Mouse (Mus musculus) thymus, postnatal 36 days (tissue): Measurements from ENCODE around the gene Zmiz1.

ENCODE experiments used
- DNase-seq, 2 experiments: peaks; one replicate each; pipeline ENCODE4 v3.0.0; 2022; ENCODE audit warnings: mixed read lengths in 2 of 2

The Zmiz1 gene

DNA sequence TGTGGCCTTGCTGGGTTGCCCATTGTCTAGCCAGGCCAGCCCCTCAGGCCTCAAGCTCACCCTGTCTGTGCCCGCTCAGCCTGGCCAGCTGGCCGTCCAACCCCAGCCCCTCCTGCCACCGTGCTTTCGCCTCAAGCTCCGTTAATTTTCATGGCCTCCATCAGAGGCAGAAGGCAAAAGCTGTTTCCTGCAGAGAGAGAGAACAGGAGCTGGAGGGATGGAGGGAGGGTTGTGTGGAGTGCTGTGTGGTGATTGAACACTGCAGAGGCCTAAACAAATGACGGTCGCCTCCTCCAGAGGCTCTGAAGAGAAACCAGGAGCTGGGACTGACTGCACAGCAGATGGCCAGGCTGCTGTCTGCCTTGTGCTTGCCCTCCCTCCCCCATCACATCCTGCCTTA is 164.7 kb downstream of the Zmiz1 start:
- DNase-seq = no peak

DNA sequence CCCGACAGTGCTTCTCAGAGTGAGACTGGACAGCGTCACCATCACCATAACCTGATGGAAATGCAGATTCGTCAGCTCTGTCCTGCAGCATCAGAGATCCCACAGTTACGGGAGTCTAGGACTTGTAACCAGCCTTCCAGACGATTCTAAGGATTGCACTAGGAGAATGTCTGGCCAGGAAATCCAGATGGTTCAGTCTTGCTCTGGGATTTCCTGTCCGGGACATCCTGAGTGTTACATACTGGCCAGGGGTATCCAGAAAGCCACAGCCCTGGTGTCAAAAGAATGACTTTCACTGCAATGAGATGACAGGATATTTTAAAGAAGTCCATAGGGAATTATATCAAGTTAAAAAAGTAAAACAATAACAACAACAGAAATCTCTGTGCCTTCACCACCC is 165.7 kb downstream of the Zmiz1 start:
- DNase-seq = no peak

DNA sequence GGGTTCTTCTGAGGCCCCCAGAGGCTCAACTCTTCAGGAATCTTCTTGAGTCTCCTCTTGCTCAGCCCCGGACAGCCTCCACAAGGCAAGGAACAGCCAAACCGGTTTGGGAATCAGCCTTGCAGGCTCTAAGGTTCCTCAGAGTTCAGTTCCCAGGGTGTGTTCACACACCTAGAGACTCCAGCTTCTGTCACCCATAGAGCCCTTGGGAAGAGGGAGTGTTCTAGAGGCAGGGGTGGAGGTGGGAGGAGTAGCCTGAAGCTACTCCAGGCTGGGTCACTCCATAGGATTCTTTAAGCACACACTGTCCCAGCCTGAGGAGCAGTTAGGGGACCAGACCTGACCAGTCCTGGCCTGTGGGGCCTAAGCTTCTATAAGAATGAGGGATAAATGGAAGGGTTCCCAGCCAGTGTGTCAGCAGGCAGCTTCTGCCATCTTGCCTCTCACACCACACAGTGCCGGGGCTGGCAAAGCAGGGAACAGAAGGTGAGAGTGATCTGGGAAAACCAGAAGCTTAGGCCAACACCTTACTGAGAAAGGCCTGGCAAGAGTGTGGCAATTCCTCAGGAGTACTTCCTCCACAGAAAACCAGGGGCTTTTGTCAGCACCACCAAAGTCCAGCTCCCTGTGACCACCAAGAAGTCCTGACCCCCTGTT is 168.7 kb downstream of the Zmiz1 start:
- no peak for DNase-seq

DNA sequence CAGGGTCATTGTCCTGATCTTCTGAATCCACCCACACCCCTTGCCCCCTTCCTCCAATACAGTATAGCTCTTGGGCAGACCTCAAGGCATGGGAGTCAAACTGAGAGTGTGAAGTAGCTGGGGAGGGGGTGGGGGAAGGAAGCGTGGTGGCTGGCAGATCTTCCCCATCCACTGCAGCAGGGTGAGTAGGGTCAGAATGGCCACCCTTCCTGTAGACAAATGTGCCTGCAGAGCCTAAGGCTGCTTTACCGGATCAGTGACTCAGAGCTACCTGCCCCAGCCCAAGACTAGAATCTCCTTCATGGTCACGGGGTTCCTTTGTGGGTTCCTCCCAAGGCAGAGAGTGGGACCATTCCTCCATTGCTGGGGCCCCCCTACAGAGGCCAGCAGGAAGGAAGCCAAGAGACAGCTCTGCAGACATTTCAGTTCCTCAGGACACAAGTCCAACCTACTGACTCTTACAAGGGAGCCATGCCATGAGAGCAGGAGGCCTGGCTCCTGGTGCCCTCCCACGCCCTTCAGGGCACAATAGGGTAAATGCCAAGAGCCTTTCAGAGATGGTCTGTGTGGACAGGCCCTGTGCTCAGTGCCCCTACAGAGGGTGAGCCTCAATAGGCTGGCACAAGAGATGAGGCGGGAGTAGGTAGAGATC is 169.6 kb downstream of the Zmiz1 start:
- no peak for DNase-seq

DNA sequence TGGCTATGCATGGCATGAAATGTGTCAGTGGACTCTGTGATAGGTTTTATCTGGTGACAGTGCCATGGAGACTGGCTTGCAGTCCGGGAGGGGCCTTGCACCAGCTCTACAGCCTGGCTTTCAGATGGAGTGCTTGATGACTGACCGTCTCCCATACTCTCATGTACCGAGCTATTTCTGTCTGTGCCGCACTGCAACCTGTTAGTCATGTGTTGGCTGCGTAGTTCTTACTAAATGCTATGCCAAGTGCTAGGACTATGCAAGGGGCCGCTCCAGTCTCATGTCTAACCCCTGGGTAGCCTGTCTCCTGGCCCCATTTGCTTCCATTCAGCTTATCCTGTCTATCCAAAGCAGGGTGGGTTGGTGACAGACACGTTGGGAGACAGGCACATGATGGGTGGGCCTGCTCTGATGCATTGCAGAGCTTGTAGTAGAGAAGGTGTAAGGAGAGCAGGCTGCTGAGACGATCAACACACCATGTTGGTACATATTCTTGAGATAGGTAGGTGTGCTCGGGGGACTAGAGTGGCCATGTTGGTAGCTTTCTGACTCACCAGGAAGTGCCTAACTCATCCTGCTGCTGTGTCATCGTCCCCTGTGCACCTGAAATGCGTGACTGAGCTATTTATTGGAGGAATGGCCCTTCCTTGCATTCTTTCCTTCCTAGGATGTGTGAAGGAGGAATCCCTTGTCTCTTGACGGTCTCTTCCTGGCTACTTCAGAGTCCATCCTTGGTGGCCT is 171.1 kb downstream of the Zmiz1 start:
- no peak for DNase-seq

DNA sequence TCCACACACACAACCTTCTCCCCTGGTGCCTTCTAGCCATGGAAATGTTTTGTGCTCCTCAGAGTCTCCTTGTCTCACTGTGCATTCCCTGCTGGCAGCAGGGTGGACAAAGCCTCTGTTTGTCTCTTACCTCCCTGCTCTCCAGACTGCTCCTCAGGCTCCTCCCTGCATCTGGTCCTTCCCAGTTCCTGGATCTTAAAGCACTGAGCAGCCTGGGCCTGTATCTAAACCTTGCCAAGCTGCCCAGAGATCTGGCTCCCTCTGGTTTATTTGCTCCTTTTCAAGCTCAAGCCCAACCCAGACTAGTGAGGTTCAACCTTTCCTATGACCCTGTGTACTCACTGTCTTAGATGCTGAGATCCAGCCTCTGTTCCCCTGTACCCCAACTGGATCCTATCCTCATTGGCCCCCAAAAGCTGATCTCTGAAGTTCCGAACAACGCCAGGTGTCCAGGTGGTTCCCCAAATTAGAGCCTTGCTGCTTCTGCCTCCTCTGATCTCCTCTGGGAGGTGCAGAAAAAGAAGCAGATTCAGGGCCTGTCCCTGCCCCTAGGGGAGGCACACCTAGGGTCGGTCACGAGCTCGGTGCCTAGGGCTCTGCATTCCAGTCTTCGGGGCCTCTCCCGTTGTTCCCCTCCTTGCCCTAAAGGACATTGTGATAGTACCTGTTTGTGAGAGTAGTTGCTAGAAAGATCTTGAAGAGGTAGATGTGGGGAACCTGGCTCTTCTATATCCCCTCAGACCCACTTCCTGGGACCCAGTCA is 171.8 kb downstream of the Zmiz1 start:
- no peak for DNase-seq

DNA sequence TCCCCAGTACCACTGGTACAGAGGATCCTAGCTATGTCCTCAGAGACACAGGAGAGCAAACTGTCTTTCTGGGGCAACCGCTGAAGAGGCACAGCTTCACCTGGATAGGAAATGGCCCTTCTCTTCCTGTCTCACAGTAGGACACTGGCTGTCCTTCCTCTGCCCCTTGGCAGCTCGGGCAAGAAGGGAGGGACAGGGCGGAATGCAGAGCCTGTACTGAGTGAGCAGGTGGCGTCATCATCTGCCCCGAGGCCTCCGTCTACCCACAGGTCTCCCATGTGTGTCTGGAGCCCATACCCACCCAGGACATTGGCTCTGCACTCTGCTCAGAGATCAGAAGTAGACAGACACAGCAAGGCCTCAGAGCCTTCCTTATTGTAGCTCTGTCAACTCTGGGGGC is 172.5 kb downstream of the Zmiz1 start:
- DNase-seq = no peak

DNA sequence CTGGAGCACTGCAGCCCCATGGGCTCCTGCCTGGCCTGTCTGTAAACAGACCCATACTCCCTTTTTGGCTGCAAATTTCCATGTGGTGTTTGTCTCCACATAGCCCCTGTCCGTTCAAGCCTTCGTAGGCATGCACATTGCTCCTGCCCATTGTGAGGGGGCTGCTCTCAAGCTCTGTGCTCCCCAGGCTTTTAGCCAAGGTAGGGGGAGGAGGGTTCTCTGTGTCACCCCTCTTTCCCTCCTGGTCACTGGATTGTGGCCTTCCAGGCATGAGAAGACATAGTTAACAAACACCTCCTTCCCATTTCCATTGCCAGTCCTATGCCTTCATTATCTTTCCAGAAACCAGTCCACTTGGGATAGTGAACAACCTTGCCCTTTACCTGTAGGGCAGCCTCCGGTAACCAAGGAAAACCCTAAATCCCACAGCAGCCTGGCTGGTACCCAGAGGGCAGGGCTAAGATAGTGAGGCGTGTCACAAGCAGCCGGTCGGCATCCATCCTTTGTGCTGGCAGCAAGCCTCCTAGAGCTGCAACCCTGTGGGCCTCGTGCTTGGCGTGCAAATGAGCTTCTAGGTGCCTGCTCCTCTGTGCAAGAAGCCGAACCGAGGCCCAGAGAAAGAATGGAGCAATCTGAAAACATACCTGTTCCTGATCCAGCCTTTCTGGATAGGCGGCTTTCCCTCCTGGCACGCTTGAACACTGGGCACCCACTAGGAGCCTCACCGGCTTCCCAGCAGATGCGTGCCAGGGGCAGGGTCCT is 174.7 kb downstream of the Zmiz1 start:
- DNase-seq = no peak

DNA sequence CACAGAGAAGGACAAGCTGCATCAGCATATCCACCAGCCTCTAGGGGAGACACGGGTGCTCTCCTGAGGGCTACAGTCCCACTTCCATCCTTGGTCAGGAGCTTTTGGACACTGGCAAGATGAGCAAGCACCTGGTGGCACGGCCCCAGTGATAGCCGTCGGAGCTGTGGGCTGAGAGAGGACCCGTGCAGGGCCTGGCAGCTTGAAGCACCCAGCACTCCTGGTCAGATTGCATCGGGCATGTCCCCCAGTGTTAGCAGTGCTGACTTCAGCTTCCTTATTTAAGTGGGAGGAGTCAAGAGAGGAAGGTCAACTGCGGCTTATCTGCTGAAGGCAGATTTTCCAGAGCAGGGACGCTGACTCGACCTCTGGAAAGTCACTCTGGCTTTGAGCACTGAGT is 175.3 kb downstream of the Zmiz1 start:
- no peak for DNase-seq

DNA sequence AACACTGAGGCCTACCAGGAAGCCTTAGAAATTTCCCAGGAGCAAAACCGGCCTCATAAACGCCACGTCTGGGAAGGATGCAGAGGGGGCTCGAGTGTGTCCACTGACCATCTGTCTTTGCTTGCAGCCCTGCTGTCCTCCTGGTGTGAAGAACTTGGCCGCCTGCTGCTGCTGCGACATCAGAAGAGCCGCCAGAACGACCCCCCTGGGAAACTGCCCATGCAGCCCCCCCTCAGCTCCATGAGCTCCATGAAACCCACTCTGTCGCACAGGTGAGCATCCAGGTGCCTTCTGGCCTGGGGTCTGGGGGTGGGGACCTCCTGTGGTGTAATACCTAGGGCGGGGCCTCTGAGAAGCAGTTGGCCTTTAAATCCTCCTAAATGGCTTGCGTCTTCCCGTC is 176.8 kb downstream of the Zmiz1 start:
- no peak for DNase-seq

DNA sequence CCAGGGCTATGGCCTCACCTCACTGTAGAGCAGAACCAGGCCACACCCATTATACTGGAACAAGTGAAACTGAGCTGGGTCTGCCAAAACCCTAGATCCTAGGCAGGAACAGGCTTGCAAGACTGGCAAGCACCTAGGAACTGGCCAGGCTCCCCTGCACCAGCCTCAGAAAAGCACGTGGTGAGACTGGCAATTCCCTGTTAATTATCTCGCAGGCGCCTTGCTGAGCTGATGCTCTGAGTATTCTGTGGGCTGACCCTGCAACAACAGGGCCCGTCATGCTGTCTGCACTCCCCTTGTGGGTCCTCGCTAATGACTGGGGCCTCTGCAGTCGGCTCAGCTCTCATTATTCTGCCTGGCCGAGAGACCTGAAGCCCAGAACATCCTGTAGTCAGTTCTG is 177.3 kb downstream of the Zmiz1 start:
- no peak for DNase-seq

DNA sequence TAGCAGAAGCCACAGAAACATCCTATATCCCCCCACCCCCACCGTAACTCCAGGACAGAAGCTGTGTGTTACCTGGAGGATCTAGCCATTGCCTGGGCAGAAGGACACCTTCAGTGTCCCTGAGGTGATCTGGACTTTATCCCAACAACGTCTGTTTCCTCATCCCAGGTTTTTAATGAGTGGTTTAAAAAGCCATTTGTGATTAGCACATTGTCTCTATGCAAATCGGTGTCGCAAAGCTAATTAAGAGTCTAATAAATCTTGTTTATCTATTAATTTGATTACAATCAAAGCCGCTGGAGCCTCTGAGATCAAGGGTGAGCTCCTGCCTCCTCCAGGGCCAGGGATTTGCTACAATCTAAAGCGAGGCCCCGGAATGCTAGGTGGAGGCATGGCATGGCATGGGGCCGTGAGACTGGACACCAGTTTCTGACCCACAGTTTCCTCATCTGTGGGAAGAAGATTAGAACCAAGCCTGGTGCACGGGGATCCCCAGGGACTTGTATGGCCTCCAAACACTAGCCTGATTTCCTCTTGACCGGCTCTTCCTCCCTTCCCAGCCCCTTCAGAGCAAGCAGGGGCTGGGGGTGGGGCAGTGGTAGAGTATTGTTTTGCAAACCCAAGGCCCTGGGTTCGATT is 180.3 kb downstream of the Zmiz1 start:
- no peak for DNase-seq

DNA sequence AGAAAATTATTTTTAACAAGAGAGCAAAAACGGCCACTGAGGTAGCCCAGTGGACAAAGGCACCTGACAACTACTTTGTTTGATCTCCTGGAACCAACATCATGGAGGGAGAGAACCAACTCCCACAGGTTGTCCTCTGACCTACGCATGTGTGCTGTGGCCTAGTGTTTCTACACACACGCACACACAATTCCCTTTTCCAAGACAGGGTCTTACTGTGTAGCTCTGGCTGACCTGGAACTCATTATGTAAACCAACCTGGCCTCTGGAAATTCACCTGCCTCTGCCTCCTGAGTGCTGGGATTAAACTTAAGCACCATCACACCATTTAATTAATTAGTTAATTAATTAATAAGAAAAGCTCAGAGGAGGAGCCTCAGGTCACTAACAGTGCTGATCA is 181.0 kb downstream of the Zmiz1 start:
- no peak for DNase-seq

DNA sequence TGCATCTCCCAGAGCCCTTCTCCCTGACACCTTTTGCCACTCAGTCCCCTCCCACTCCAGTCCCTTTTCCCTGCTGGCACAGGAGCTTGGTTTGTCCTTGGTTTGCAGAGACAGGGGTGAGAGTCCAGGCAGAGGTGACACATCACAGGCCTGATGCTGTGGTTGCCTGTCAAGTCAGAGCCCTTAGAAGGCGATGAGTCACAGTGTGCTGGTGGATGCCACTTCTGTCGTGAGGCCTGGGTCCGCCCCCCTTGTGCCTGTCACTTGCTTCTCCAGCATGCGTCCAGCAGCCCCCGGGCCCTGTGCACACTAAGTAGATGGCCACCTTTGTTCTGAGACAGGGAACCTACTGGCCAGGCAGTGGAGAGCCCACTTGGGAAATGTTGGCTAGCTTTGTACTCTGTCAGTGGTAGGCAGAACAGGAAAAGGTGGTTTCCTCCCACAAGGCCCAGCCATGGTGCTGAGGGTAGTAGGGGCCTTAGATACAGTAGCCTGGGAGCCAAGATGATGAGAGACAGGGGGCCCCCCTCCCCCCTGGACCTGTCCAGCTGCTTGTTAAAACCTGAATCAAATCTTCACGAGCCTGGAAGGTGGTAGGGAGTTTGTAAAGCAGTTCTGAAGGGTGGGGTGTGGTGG is 181.6 kb downstream of the Zmiz1 start:
- no peak for DNase-seq

DNA sequence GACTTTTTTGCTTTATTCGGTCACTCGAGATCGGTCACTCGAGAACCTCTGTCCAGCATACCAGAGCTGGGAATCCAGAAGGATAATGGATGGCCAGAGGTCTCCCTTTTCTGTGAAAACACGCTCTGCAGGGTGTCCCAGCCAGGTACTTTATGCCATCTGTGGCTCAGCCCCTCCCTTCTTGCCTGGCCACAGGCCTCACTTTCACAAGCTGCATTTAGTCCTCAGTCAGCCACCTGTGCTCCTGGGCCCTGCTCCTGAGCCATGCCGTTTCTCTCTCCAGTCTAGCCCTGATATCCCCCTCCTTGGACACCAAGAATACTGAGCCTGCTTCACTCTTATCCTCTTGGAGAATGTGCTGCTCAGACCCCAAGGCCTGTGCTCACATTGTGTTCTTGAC is 182.1 kb downstream of the Zmiz1 start:
- DNase-seq = no peak

DNA sequence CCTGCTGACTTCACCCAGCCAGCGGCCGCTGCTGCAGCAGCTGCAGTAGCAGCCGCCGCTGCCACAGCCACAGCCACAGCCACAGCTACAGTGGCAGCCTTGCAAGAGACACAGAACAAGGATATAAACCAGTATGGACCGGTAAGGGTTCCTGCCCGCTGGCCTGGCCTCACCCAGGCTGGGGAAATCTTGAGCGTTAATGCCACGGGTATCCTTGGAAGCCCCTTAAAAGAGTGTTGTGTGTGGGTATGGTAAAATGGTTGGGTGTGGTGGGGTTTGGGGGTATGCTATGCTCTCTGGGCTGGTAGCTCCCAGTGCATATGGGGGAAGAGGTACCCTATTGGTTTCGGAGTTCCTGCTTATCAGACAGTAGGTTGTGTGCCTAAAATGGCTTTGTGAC is 186.7 kb downstream of the Zmiz1 start:
- DNase-seq = no peak

DNA sequence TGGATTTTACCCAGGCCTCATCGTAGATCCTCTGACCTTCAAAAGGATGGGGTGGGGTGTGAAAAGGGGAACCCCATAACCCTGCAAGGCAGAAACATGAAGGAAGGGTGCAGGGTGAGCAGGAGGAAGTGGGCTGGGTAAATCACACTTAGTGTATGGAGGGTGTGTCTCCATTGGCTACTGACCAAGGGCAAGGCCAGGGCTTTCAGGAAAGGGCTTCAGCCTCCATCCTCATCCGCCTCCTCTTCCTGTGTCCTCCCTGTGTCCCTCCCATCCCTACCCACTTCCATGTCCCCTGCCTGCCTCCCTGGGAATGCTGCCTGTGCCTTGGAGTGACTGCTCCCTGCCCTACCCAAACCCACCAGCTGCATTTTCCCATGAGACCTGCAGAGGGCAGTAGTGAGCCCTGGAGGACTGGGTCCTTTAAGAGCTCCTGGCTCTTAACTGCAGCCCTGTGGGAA is 187.2 kb downstream of the Zmiz1 start:
- DNase-seq = peak; percentile 55 to 61

DNA sequence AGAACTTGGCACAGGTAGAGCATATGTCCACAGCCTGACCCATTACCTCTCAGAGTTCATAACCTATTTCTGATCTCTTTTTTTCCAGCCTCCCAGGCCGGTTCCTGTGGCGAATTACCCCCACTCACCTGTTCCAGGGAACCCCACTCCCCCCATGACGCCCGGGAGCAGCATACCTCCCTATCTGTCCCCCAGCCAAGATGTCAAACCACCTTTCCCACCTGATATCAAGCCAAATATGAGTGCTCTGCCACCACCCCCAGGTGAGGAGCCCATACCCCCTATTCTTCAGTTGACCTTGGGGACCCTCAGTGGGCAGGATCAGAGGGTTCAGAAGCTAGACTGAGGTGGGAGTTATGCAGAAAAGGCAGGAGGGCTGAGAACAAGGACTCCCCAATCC is 192.1 kb downstream of the Zmiz1 start:
- DNase-seq = no peak

DNA sequence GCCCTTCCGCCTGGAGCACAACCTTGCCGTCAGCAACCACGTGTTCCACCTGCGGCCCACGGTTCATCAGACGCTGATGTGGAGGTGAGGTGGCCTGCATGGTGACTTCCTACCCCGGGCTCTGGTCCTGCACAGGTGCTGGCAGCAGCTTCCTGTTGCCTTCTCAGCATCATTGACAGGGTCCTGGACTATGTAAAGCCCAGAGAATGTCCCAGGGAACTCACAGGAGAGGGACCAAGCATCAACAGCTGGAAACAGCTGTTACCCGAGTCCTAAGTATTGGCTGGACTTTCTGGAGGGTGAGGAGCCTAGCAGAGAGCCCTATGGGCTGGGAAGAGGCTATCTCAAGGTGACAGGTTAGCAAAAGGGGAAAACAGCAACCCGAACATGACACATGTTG is 192.9 kb downstream of the Zmiz1 start:
- no peak for DNase-seq

DNA sequence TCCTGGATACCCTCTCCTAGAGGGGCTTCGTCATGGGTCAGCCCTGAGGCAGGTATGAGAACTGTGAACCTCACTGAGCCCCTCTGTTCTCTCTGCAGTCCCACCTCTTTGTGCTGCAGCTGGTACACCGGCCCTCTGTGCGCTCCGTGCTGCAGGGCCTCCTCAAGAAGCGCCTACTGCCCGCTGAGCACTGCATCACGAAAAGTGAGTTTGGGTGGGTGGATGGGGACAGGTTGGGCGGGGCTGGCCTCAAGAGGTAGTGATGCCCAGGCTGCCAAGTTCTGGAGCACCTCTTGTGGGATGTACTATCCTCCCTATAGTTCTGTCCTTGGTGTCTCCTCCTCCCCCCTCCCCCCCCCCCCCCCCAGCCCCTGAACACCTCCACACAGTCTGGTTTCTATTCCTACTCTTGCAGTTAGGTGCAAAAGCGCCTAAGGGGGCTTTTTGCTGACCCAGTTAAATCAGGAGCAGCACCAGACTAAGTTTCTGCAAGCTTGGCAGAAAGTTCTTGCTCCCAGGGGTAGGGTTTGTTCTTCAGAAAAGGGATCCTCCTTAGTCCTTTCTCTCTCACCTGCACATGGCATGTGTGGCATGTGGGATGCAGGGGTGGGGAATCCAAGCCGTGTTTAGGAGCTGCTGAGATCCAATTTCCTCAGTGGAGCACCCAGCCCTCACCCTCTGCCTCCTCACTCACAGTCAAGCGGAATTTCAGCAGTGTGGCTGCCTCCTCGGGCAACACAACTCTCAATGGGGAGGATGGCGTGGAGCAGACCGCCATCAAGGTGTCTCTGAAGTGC is 195.6 kb downstream of the Zmiz1 start:
- no peak for DNase-seq

DNA sequence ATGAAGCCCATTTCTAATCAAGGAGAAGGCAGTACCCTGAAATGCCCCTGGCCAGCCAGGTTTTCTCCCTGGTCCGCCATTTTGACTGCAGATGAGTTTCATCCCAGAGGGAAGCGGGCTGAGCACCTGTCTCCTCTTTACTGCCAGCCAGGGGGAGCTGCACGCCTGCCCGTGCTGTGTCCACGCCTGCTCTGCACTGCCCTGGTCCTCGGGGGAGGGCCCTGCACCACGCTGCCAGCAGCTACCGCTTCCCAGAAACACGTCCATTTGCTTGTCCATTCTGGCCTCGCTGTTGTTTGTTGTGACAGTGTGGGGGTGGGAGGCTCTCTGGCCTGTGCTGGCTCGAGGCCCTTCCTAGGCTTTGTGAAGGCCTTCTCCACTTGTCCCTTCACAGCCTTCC is 201.7 kb downstream of the Zmiz1 start:
- DNase-seq = no peak
